Mouse (Mus musculus) liver, embryonic 14.5 days (tissue): Measurements from ENCODE around the gene Pxk. TPM values are rescaled to one million over a fixed set of nuclear protein-coding genes. Genes with fewer than 3 reads are reported as not detected.

Source experiments
- ATAC-seq: fragments of 200-750 bp; cut with Nextera tagmentation; 2 replicates; pipeline ENCODE4 v1.8.0; 2017; ENCODE audit warnings: moderate number of reproducible peaks, mild to moderate bottlenecking, moderate library complexity; ENCODE audit not compliant: insufficient read depth
- DNase-seq, 3 experiments: peaks; one replicate each; pipeline ENCODE4 v3.0.0-alpha.2; 2012 to 2013; ENCODE audit warnings: low read depth in 3 of 3, low spot score in 3 of 3
- H3K27ac ChIP-seq: fragments of 300-500 bp; sonication (generic); 2 replicates; pipeline ENCODE4 v1.5.1; 2014; ENCODE audit warnings: moderate library complexity, mild to moderate bottlenecking, control low read depth, inconsistent platforms
- H3K27me3 ChIP-seq: fragments of 300-500 bp; sonication (generic); 2 replicates; pipeline ENCODE4 v1.6.1; 2014; ENCODE audit warnings: mild to moderate bottlenecking, low read length, moderate library complexity; ENCODE audit not compliant: control insufficient read depth, insufficient read depth
- H3K36me3 ChIP-seq: fragments of 300-500 bp; sonication (generic); replicated peaks from 2 replicates; pipeline ENCODE4 v1.6.1; 2014; ENCODE audit warnings: low read depth; ENCODE audit not compliant: control insufficient read depth, insufficient read depth
- H3K4me1 ChIP-seq, 2 experiments: fragments of 200-500 bp in 1 of 2; fragments of 300-500 bp in 1 of 2; sonication (generic) in 1 of 2; replicated peaks; 2 replicates each; pipeline ENCODE4 v1.6.1; 2012 to 2014; ENCODE audit warnings: antibody characterized with exemption in 1 of 2, inconsistent platforms in 1 of 2, low read length in 1 of 2; ENCODE audit not compliant: control insufficient read depth in 2 of 2, insufficient read depth in 2 of 2
- H3K4me2 ChIP-seq: fragments of 300-500 bp; sonication (generic); 2 replicates; pipeline ENCODE4 v1.6.1; 2014; ENCODE audit warnings: low read depth, mild to moderate bottlenecking, control low read depth, moderate library complexity
- H3K4me3 ChIP-seq, 2 experiments: fragments of 200-500 bp in 1 of 2; fragments of 300-500 bp in 1 of 2; sonication (generic) in 1 of 2; 2 replicates each; pipeline ENCODE4 v1.5.1; 2012 to 2014; ENCODE audit warnings: low read depth in 2 of 2, low read length in 2 of 2, mild to moderate bottlenecking in 2 of 2, control low read depth in 1 of 2, inconsistent platforms in 1 of 2, moderate library complexity in 1 of 2; ENCODE audit not compliant: insufficient read depth in 1 of 2
- H3K9ac ChIP-seq: fragments of 300-500 bp; sonication (generic); replicated peaks from 2 replicates; pipeline ENCODE4 v1.6.1; 2014; ENCODE audit warnings: mild to moderate bottlenecking, control low read depth, moderate library complexity
- H3K9me3 ChIP-seq: fragments of 300-500 bp; sonication (generic); 2 replicates; pipeline ENCODE4 v1.6.1; 2016; ENCODE audit warnings: low read length, mixed read lengths; ENCODE audit not compliant: control insufficient read depth
- CTCF ChIP-seq: IDR thresholded peaks from 2 replicates; pipeline ENCODE4 v1.5.1; 2016; ENCODE audit warnings: antibody characterized with exemption, low read depth, control low read depth
- EP300 ChIP-seq: IDR thresholded peaks from 2 replicates; pipeline ENCODE4 v1.6.1; 2016; ENCODE audit warnings: antibody characterized with exemption, low read depth
- WGBS: fragments of 180-500 bp; shearing (Covaris S2); extraction: QIAGEN DNeasy Blood & Tissue Kit; methylation state at CpG from one replicate; pipeline ENCODE4 v1.1.7; 2014; ENCODE audit not compliant: insufficient replicate concordance; 5-methylcytosine and 5-hydroxymethylcytosine counted together
- polyA plus RNA-seq, 2 experiments: library from polyadenylated mRNA; depleted of rRNA in 1 of 2; stranded (reverse) in 1 of 2; unstranded in 1 of 2; fragments of >200 nt; fragmentation: Nextera tagmentation in 1 of 2; extraction: Ambion mirVana in 1 of 2; gene quantifications; 2 replicates each; pipeline versions ENCODE4 v1.2.1 to v1.2.3; 2012 to 2014

Pxk gene
- polyA plus RNA-seq, 2 experiments, result 7.1 to 10.3 TPM

DNA sequence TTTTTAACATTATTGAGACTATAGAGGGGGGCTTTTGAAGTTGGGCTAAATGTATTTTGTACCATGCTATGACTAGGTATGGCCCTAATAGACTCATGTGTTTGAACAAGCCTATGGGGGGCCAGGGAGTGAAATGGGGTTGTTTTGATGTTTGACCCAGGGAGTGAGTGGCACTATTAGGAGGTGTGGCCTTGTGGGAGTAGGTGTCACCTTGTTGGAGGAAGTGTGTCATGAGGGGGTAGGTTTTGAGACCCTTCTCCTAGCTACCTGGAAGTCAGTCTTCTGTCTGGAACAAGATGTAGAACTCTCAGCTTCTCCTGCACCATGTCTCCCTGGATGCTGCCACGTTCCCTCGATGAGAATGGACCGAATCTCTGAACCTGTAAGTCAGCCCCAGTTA, 92.5 kb downstream of the Pxk start:
- no peak overlapping the region for H3K27ac ChIP-seq
- no peaks in the 10 kb centered on the region for H3K27me3 ChIP-seq
- H3K4me3 ChIP-seq, result no peak overlapping the region
- H3K36me3 ChIP-seq, result no peaks in the 10 kb centered on the region
- H3K4me2 ChIP-seq, result no peak overlapping the region
- no peaks in the 10 kb centered on the region for H3K4me1 ChIP-seq
- DNase-seq (no peak), ATAC-seq (no peak)
- no peak overlapping the region for H3K9ac ChIP-seq
- 78% methylated on average over 3 of the region's 3 CpGs for WGBS
- TF ChIP-seq CTCF (no peak), EP300 (no peak)
- H3K9me3 ChIP-seq, result no peaks in the 10 kb centered on the region

GRCm38 (mm10) chr14:8191331-8191965, 93.4 kb downstream of the Pxk start:
- no peak overlapping the region for H3K9ac ChIP-seq
- WGBS, result 68% methylated on average over 12 of the region's 12 CpGs
- H3K36me3 ChIP-seq, result no peaks in the 10 kb centered on the region
- H3K27ac ChIP-seq, result no peak overlapping the region
- no peak overlapping the region for H3K4me3 ChIP-seq
- no peaks in the 10 kb centered on the region for H3K9me3 ChIP-seq
- no peaks in the 10 kb centered on the region for H3K27me3 ChIP-seq
- ATAC-seq (no peak), DNase-seq (no peak)
- H3K4me2 ChIP-seq, result no peak overlapping the region
- TF ChIP-seq EP300 (no peak), CTCF (no peak)
- no peaks in the 10 kb centered on the region for H3K4me1 ChIP-seq

DNA sequence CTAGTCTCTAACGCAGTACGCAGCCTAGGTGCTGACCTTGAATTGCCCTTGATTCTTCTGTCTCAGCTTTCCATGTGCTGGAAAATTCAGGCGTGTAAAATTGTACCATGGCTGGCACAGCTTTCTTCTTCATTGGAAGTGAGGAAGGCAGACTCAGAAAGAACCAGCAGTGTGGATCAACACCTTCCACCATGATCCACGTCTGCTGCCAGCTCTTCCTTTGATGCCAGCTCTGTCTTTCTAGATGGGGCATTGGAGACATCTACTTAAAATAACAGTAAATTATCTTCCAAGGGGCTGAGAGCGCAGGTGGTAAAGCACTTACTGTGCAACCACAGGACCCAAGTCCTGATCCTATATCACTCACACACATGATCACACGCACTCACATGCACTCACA, 94.7 kb downstream of the Pxk start:
- H3K9me3 ChIP-seq, result no peaks in the 10 kb centered on the region
- 76% methylated on average over 6 of the region's 6 CpGs for WGBS

GRCm38 (mm10) chr14:8200769-8201168, 102.8 kb downstream of the Pxk start:
- WGBS, result 63% methylated on average over 5 of the region's 5 CpGs
- Histone ChIP-seq H3K27me3 (no peaks in the 10 kb centered on the region), H3K27ac (no peak overlapping the region), H3K36me3 (no peaks in the 10 kb centered on the region), H3K4me3 (no peak overlapping the region), H3K4me2 (no peak overlapping the region), H3K9me3 (no peaks in the 10 kb centered on the region), H3K4me1 (no peaks in the 10 kb centered on the region; a peak in 1 of 4 replicates), H3K9ac (no peak overlapping the region)
- DNase-seq (no peak), ATAC-seq (no peak)
- TF ChIP-seq CTCF (no peak), EP300 (no peak)

More for the DNA sequence above, 94.7 kb downstream of the Pxk start:
- no peaks in the 10 kb centered on the region for H3K27me3 ChIP-seq
- H3K4me1 ChIP-seq, result no peaks in the 10 kb centered on the region
- TF ChIP-seq EP300, result no peak
- TF ChIP-seq CTCF, result no peak
- ATAC-seq (no peak), DNase-seq (no peak)
- H3K27ac ChIP-seq, result no peak overlapping the region
- H3K4me3 ChIP-seq, result no peak overlapping the region
- H3K9ac ChIP-seq, result no peak overlapping the region
- H3K4me2 ChIP-seq, result no peak overlapping the region
- no peaks in the 10 kb centered on the region for H3K36me3 ChIP-seq

- no peaks in the 10 kb centered on the region; a peak in 1 of 4 replicates for H3K4me1 ChIP-seq
- no peak overlapping the region for H3K4me3 ChIP-seq
- no peaks in the 10 kb centered on the region for H3K9me3 ChIP-seq
- no peaks in the 10 kb centered on the region for H3K36me3 ChIP-seq
- no peak overlapping the region for H3K9ac ChIP-seq
- no peak overlapping the region for H3K27ac ChIP-seq
- no peak overlapping the region for H3K4me2 ChIP-seq
- no peak for DNase-seq
- no peak for TF ChIP-seq EP300
- TF ChIP-seq CTCF, result no peak
- H3K27me3 ChIP-seq, result no peaks in the 10 kb centered on the region
- no peak for ATAC-seq
- WGBS, result 50% methylated on average over 3 of the region's 3 CpGs
Observed at GRCm38 (mm10) chr14:8201715-8202114, 103.7 kb downstream of the Pxk start.
